Mouse (Mus musculus) C2C12 (cell line): ENCODE results near the gene Gpr18.

Experiments used
- CEBPB ChIP-seq: IDR thresholded peaks from one replicate; pipeline ENCODE4 v1.6.1; 2011; ENCODE audit warnings: low read depth, mild to moderate bottlenecking, control low read depth, moderate library complexity
- CTCF ChIP-seq: IDR thresholded peaks from one replicate; pipeline ENCODE4 v1.5.1; 2011; ENCODE audit not compliant: control insufficient read depth, insufficient read depth, insufficient read length
- FOSL1 ChIP-seq: IDR thresholded peaks from one replicate; pipeline ENCODE4 v1.8.0; 2011; ENCODE audit warnings: mild to moderate bottlenecking, low read length; ENCODE audit not compliant: poor library complexity, insufficient read depth, severe bottlenecking
- MAX ChIP-seq: IDR thresholded peaks from one replicate; pipeline ENCODE4 v1.6.1; 2011; ENCODE audit warnings: mild to moderate bottlenecking, control low read depth
- MYOD1 ChIP-seq: IDR thresholded peaks from one replicate; pipeline ENCODE4 v1.6.1; 2011; ENCODE audit warnings: low read depth; ENCODE audit not compliant: control insufficient read depth, insufficient read length
- MYOG ChIP-seq: IDR thresholded peaks from one replicate; pipeline ENCODE4 v1.6.1; 2011; ENCODE audit not compliant: control insufficient read depth, insufficient read length; ENCODE audit errors: extremely low read depth
- USF1 ChIP-seq: IDR thresholded peaks from one replicate; pipeline ENCODE4 v1.6.1; 2011; ENCODE audit warnings: low read depth, mild to moderate bottlenecking, control low read depth, moderate library complexity

GRCm38 (mm10) chr14:121930731-121931383, 15.3 kb upstream of the Gpr18 start:
- TF ChIP-seq CTCF (no peak), MYOG (no peak), MAX (no peak), MYOD1 (no peak), CEBPB (no peak), USF1 (no peak), FOSL1 (no peak)
